Mouse (Mus musculus) limb, embryonic 12.5 days (tissue): ENCODE data around the gene 4930412O13Rik. TPM values are rescaled to one million over a fixed set of nuclear protein-coding genes. Genes with fewer than 3 reads are reported as not detected.

Experiments
- ATAC-seq: fragments of 200-750 bp; cut with Nextera tagmentation; 2 replicates; pipeline ENCODE4 v1.8.0; 2017; ENCODE audit warnings: low read depth, moderate TSS enrichment; ENCODE audit not compliant: insufficient number of reproducible peaks, insufficient read depth, low FRiP score, low TSS enrichment
- H3K27ac ChIP-seq: fragments of 300-500 bp; sonication (generic); 2 replicates; pipeline ENCODE4 v1.5.1; 2016; ENCODE audit warnings: mild to moderate bottlenecking, moderate library complexity
- H3K27me3 ChIP-seq: fragments of 300-500 bp; sonication (generic); 2 replicates; pipeline ENCODE4 v1.6.1; 2016; ENCODE audit warnings: mild to moderate bottlenecking, moderate library complexity
- H3K36me3 ChIP-seq: fragments of 300-500 bp; sonication (generic); 2 replicates; pipeline ENCODE4 v1.6.1; 2016; ENCODE audit warnings: mild to moderate bottlenecking, moderate library complexity
- H3K4me1 ChIP-seq: fragments of 300-500 bp; sonication (generic); replicated peaks from 2 replicates; pipeline ENCODE4 v1.6.1; 2016
- H3K4me2 ChIP-seq: fragments of 300-500 bp; sonication (generic); 2 replicates; pipeline ENCODE4 v1.6.1; 2016; ENCODE audit warnings: mild to moderate bottlenecking, moderate library complexity
- H3K4me3 ChIP-seq: fragments of 300-500 bp; sonication (generic); replicated peaks from 2 replicates; pipeline ENCODE4 v1.5.1; 2016; ENCODE audit warnings: mild to moderate bottlenecking
- H3K9ac ChIP-seq: fragments of 300-500 bp; sonication (generic); replicated peaks from 2 replicates; pipeline ENCODE4 v1.6.1; 2016; ENCODE audit warnings: mild to moderate bottlenecking, moderate library complexity
- H3K9me3 ChIP-seq: fragments of 300-500 bp; sonication (generic); 2 replicates; pipeline ENCODE4 v1.6.1; 2016; ENCODE audit warnings: mild to moderate bottlenecking, moderate library complexity
- WGBS: fragments of 180-500 bp; shearing (Covaris S2); methylation state at CpG from one replicate; pipeline ENCODE4 v1.1.7; 2016; 5-methylcytosine and 5-hydroxymethylcytosine counted together
- polyA plus RNA-seq: library from polyadenylated mRNA; unstranded; fragments of >200 nt; fragmentation: Nextera tagmentation; extraction: Ambion mirVana; gene quantifications from 2 replicates; pipeline ENCODE4 v1.2.1, GENCODE M21; 2016

4930412O13Rik gene
- polyA plus RNA-seq, 1 experiment from 2014 or later: not detected

DNA sequence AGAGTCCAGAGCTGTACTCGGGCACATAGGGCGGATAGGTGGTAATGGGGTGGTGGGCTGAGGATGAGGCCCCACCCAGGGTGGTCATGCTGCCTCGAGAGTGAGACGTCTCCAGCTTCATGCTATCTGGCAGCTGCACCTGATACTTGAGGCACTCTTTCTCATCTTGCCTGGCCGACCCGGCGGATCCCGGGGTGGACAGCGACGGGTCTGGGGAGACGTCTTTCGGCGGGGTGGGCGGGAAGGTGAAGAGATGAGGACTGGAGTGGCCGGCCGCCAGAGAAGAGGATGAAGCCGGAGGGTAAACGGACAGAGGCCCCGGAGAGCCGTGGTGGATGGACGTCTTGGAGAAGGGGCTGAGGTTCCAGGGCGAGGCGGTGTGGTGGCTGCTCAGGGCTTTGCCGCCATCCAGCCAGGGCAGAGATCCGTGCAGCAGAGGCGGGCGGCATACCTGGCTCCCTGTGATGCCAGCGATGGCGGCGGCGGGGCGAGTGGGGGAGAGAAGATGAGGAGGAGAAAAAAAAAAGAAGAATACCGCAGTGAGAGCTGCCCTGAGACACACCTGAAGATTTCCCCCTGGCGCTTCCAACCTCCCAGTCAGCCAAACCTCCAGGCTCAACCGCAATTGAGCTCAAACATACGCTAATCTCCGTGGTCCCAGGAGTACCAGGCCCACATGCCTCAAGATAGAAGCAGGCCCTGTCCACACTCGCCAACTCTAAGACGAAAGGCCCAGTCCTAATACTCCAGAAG lies 6.4 kb upstream of the 4930412O13Rik start:
- Histone ChIP-seq H3K4me1 (peaks cover 39% of the 10 kb centered on the region), H3K4me3 (peak overlapping the region; percentile 9; the same call in 1 of the 2 replicates), H3K27ac (no peak overlapping the region), H3K9ac (no peak overlapping the region), H3K27me3 (peaks cover 98% of the 10 kb centered on the region), H3K4me2 (peak overlapping the region; percentile 28), H3K9me3 (no peaks in the 10 kb centered on the region), H3K36me3 (no peaks in the 10 kb centered on the region)
- ATAC-seq: no peak
- 7% methylated on average over 39 of the region's 39 CpGs for WGBS

DNA sequence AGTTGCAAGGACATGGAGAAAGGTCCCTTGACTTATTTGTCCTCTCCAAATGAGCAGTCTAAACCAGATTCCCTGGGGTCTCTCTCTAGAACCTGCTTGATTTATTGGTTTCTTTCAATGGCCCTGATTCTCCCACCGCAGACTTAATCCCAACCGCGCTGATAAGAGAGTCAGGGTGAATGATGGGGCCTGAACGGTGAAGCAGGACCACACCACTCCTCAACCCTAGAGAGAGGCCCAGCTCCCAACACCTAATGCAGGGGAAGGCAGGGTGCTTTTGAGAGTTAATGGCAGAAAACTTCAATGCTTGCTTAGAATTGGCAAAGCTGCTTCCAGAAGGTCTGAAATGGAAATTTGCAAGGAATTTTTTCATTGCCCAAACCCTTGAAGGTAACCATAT lies 5.8 kb upstream of the 4930412O13Rik start:
- H3K4me2 ChIP-seq: peak overlapping the region; percentile 28
- no peaks in the 10 kb centered on the region for H3K36me3 ChIP-seq
- no peak overlapping the region for H3K4me3 ChIP-seq
- H3K27me3 ChIP-seq: peaks cover 98% of the 10 kb centered on the region
- H3K4me1 ChIP-seq: peaks cover 40% of the 10 kb centered on the region
- no peak for ATAC-seq
- 2% methylated on average over 4 of the region's 4 CpGs for WGBS
- no peak overlapping the region for H3K27ac ChIP-seq
- no peaks in the 10 kb centered on the region for H3K9me3 ChIP-seq
- no peak overlapping the region for H3K9ac ChIP-seq

DNA sequence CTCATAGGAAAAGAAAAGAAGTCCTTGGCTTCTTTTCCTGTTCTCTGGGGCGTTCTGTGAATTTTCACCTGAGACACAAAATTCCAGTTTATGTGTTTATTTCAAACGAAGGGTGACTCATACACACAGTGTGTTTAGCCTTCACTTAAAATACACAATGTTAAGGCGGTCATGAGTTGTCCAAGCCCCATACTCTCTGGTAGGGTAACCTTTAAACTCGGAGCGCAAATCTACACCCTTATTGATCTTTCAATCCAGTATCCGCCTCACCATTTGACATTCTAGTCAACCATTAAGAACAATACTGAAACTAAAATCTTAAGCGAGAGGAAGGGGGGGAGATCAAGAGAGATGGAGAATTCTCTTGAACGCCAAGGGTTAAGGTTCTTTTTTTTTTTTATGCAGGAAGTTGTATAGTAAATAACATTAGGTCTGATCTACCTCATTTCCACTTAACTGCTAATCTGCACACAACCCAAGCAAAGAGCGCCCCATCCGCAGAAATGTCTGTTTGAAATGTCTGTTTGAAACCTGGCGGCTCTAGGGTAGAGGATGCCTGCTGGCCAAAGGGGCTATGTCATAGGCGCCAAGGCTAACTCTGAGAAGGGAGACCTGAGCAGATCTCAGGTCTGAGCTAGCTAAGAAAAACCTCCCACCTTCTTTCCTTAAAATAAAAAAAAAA lies 5.2 kb upstream of the 4930412O13Rik start:
- H3K36me3 ChIP-seq: no peaks in the 10 kb centered on the region
- H3K4me2 ChIP-seq: no peak overlapping the region
- H3K4me3 ChIP-seq: no peak overlapping the region; the same call in 1 of the 2 replicates
- WGBS: 14% methylated on average over 12 of the region's 12 CpGs
- ATAC-seq: no peak
- H3K4me1 ChIP-seq: peaks cover 42% of the 10 kb centered on the region
- no peak overlapping the region for H3K9ac ChIP-seq
- H3K27ac ChIP-seq: no peak overlapping the region
- no peaks in the 10 kb centered on the region for H3K9me3 ChIP-seq
- peaks cover 99% of the 10 kb centered on the region for H3K27me3 ChIP-seq

DNA sequence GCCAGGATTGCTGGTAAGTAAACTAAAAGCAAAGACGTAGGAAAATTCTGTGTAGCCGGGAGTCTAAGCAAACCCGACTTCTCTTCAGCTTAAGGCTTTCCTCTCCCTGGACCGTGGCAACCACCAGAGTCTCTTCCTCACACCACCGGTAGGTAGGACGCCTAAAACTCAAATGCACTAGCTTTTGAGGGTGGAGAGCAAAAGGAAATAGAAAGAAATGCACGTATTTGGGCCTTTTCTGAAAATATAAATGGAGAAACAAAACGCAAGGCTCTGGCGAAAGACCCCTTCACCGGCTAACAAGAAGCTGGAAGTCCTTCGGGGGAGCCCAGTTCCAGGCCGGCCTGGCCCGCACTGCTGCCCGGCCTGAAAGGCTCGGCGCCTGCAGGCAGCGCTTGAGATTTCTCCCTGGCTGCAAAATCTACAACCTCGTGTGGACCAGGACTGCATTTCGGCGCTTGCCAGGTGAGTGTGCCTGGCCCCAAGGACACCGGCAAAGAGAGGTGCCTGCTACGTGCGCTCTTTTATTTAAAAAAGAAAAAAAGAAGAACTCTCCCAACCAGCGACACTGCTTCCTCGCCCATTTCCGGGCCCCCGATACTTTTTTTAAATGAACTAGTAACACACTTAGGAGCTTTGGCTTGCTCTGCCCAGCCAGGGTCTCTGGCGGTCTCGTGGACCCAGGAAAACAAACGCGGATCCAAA lies 4.3 kb upstream of the 4930412O13Rik start:
- H3K27ac ChIP-seq: no peak overlapping the region
- H3K4me2 ChIP-seq: peak overlapping the region; percentile 87
- H3K4me1 ChIP-seq: peaks cover 49% of the 10 kb centered on the region
- H3K9me3 ChIP-seq: no peaks in the 10 kb centered on the region
- under 1% methylated on average over 31 of the region's 31 CpGs for WGBS
- no peaks in the 10 kb centered on the region for H3K36me3 ChIP-seq
- no peak overlapping the region for H3K9ac ChIP-seq
- H3K4me3 ChIP-seq: peak overlapping the region; percentile 46
- peaks cover 99% of the 10 kb centered on the region for H3K27me3 ChIP-seq
- ATAC-seq: no peak

DNA sequence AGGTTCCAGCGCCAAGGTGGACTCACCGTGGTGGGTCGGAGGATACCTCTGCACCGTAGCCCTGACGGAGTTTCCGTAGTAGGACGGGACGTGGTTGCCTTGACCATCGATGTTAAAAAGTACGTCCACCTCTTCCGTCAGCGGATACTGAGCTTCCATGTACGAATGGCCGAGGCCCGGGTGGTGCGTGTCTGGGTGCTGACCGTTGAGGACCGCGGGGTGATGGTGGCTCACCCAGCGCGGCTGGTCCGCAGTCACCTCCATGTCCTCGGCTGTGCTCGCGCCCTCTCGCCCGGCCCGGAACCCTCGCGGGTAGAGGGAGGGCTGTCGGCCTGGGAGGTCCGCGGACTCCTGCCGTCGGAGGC lies 3.7 kb upstream of the 4930412O13Rik start:
- Histone ChIP-seq H3K36me3 (no peaks in the 10 kb centered on the region), H3K4me3 (peak overlapping the region; percentile 46), H3K27me3 (peaks cover 99% of the 10 kb centered on the region), H3K4me2 (peak overlapping the region; percentile 87), H3K27ac (no peak overlapping the region), H3K9ac (no peak overlapping the region), H3K4me1 (peaks cover 52% of the 10 kb centered on the region), H3K9me3 (no peaks in the 10 kb centered on the region)
- ATAC-seq: no peak
- 0% methylated on average over 35 of the region's 35 CpGs for WGBS

DNA sequence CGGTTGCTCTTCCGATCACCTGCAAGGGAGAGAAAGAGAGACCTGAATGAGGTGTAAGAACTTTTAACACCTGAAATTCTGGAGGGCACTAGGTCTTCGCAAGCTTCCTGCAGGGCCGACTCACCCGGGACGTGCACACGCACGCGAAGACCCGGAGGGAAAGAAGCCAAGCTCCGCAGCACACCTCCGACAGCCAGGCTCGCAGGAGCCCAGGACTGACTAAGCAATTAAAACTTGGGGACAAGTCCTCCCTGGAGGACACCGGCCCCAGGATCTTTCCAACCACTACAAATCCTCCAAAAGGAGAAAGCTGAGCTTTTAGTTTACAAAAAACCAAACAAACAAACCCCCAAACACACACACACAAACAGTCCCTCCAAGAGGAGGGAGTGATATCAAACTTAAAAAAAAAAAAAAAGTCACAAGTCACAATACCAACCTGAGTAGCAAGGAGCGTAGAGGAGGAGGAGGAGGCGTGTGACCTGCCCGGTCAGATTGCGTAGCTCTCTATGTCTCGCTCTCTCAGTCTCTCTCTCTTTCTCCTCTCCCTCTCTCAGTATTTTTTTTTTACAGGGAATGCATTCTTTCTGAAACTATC lies 3.0 kb upstream of the 4930412O13Rik start:
- Histone ChIP-seq H3K9me3 (no peaks in the 10 kb centered on the region), H3K27me3 (peaks cover 99% of the 10 kb centered on the region), H3K9ac (no peak overlapping the region), H3K4me3 (peak overlapping the region; percentile 46), H3K36me3 (no peaks in the 10 kb centered on the region), H3K4me1 (peaks cover 53% of the 10 kb centered on the region), H3K27ac (no peak overlapping the region), H3K4me2 (peak overlapping the region; percentile 87)
- no peak for ATAC-seq
- WGBS: under 1% methylated on average over 19 of the region's 19 CpGs

DNA sequence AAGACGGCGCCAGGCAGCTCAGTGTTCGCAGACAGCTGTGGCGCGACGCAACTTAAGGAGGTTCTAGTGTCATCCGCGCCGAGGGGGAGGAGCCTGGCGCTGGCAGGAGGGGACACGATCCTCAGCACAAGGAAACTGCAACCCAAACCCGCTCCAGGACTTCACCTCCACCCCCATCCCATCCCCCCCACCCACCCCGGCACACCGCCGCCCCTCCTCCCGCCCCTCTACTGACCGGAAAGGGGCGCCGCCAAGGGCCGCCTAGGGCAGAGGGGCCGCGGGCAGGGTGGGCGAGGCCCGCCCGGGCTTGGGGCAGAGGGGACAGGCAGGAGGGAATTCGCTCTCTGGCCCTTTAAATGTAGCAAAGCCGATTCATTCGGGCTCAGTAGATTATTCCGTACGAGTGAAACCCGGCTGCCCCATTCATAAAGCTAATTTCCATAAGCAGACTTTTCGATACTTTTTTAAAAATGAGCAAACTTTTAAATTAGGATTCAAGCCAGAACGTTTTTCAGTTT lies 2.4 kb upstream of the 4930412O13Rik start:
- H3K4me2 ChIP-seq: peak overlapping the region; percentile 87
- H3K4me1 ChIP-seq: peaks cover 58% of the 10 kb centered on the region
- H3K36me3 ChIP-seq: no peaks in the 10 kb centered on the region
- H3K27me3 ChIP-seq: peaks cover 99% of the 10 kb centered on the region
- WGBS: under 1% methylated on average over 33 of the region's 33 CpGs
- H3K4me3 ChIP-seq: peak overlapping the region; percentile 46
- ATAC-seq: no peak
- H3K9me3 ChIP-seq: no peaks in the 10 kb centered on the region
- H3K9ac ChIP-seq: 0 out of 2 replicates have a peak overlapping the region, but pooled peaks have one; percentile 31
- H3K27ac ChIP-seq: no peak overlapping the region

DNA sequence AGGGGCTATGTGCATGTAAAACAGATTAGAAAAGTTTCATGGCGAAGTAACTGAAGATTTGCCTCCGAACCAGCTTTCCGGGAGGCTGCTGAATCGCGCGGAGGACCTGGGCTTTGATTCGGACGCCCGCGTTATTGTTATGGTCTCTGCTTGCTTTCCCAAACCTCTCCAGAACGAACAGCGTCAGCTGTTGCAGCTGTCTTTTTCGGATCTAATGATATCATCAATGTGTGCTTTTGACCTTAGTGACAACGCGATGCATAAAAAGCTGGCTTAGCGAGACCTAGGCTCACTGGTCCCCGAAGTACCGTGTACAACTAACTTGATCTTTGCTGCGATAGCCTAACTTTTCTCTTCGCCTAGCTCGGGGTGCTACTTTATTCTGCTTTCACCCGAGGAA lies 2.0 kb upstream of the 4930412O13Rik start:
- no peak overlapping the region for H3K27ac ChIP-seq
- no peak overlapping the region for H3K9ac ChIP-seq
- H3K4me3 ChIP-seq: peak overlapping the region; percentile 46
- no peaks in the 10 kb centered on the region for H3K9me3 ChIP-seq
- no peaks in the 10 kb centered on the region for H3K36me3 ChIP-seq
- H3K27me3 ChIP-seq: peaks cover 99% of the 10 kb centered on the region
- peaks cover 63% of the 10 kb centered on the region for H3K4me1 ChIP-seq
- no peak; the same call in none of the 2 replicates for ATAC-seq
- under 1% methylated on average over 22 of the region's 22 CpGs for WGBS
- peak overlapping the region; percentile 87 for H3K4me2 ChIP-seq

DNA sequence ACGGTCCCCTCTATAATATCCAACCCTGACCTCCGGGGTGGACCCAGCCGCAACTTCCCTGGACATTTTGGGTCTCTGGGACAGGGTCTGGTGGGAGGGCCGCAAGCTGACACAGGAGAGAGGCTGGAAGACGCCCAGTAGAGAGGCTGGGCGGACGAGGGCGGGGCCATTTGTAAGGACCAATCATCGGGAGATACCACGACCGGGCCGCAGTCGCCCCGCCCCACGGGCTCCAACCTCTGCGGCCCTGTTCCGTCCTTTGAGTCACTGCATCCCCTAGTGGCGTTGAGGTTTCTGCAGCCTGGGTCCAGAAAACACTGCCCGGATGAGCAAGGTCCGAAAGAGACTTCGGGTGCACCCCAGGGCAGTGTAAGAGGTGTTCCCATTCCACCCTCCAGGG lies 1.6 kb upstream of the 4930412O13Rik start:
- WGBS: 0% methylated on average over 21 of the region's 21 CpGs
- Histone ChIP-seq H3K27me3 (peaks cover 99% of the 10 kb centered on the region), H3K36me3 (no peaks in the 10 kb centered on the region), H3K27ac (no peak overlapping the region), H3K4me3 (peak overlapping the region; percentile 46), H3K9ac (no peak overlapping the region), H3K9me3 (no peaks in the 10 kb centered on the region), H3K4me1 (peaks cover 63% of the 10 kb centered on the region), H3K4me2 (peak overlapping the region; percentile 87)
- ATAC-seq: peak; percentile 91

DNA sequence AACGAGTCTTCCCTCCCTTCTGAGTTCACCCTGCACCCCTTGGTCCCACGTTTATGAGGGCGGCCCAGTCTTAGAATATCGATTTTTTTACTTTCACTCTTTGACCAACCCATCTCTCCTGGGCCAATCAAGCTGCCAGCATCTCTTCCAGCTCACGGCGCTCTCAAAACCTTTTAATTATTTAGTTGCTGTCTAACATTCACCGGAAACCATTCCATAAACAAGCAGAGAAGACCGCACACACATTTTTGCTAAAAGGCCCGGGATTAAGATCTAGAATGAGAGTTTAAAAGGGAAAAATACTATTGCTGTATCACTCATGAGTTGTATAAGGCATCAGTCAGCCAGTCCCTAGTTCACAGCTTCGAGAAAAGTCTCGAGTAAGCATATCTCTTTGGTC lies 781 bp upstream of the 4930412O13Rik start:
- H3K4me3 ChIP-seq: no peak overlapping the region
- no peak overlapping the region for H3K27ac ChIP-seq
- ATAC-seq: no peak
- no peak overlapping the region for H3K9ac ChIP-seq
- H3K36me3 ChIP-seq: no peaks in the 10 kb centered on the region
- no peak overlapping the region for H3K4me2 ChIP-seq
- H3K27me3 ChIP-seq: peaks cover 99% of the 10 kb centered on the region
- 2% methylated on average over 11 of the region's 11 CpGs for WGBS
- H3K4me1 ChIP-seq: peaks cover 58% of the 10 kb centered on the region
- no peaks in the 10 kb centered on the region for H3K9me3 ChIP-seq

DNA sequence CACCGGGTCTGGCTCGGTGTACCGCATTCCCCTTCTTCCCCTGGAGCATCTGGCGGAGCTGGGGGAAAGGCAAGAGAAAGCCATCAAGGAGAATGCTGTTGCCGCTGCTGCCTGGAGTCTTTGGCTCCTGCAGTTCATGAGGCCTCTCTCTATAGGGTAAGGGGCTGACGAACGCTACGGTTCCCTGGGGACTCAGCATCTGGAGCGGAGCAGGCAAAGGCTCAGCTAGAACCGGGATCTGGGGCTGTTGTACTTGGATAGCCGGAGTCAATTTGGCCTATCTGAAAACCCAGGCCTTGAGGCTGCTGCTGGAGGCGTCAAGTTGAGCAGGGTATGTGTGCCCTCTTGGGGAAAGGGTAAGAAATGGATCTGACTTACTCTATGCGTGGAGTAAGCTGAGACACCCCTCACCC lies 565 bp downstream of the 4930412O13Rik start:
- Histone ChIP-seq H3K9me3 (no peaks in the 10 kb centered on the region), H3K27ac (no peak overlapping the region), H3K36me3 (no peaks in the 10 kb centered on the region), H3K27me3 (peaks cover 99% of the 10 kb centered on the region), H3K4me1 (peaks cover 58% of the 10 kb centered on the region), H3K4me3 (peak overlapping the region; percentile 37), H3K9ac (peak overlapping the region; percentile 38; the same call in 1 of the 2 replicates), H3K4me2 (peak overlapping the region; percentile 72)
- under 1% methylated on average over 13 of the region's 13 CpGs for WGBS
- ATAC-seq: no peak
